Mouse (Mus musculus): ENCODE results near the gene Agxt. TPM values are rescaled to one million over a fixed set of nuclear protein-coding genes. Genes with fewer than 3 reads are reported as not detected.

Gene Agxt
- polyA plus RNA-seq, 1 experiment from 2014 or later, result 0.38 TPM

- Histone ChIP-seq H3K4me3 (replicated peaks) (peak overlapping the region; percentile 40; the same call in 1 of the 2 replicates), H3K4me2 (peak overlapping the region; percentile 80), H3K9me3 (replicated peaks) (no peaks in the 10 kb centered on the region), H3K27ac (peak overlapping the region; percentile 89), H3K4me1 (peaks cover 31% of the 10 kb centered on the region), H3K36me3 (no peaks in the 10 kb centered on the region), H3K9ac (no peak overlapping the region), H3K27me3 (peaks cover 1% of the 10 kb centered on the region; the same call in 1 of the 2 replicates)
- WGBS, result 13% methylated on average over 6 of the region's 6 CpGs
- ATAC-seq (replicated peaks; ENCODE audit: low FRiP score), result no peak
Measured at GRCm38 (mm10) chr1:93175849-93176248, 40.8 kb downstream of the Agxt start.

- 2% methylated on average over 42 of the region's 44 CpGs for WGBS
- ATAC-seq (replicated peaks; ENCODE audit: low FRiP score), result peak; percentile 83
Measured at GRCm38 (mm10) chr1:93176525-93177332, 41.7 kb downstream of the Agxt start.

GRCm38 (mm10) chr1:93182281-93182680 lies 47.2 kb downstream of the Agxt start:
- H3K4me3 ChIP-seq (replicated peaks), result no peak overlapping the region
- H3K27me3 ChIP-seq, result no peaks in the 10 kb centered on the region
- WGBS, result 90% methylated on average over 7 of the region's 7 CpGs
- H3K9me3 ChIP-seq (replicated peaks), result no peaks in the 10 kb centered on the region
- H3K27ac ChIP-seq, result no peak overlapping the region
- no peak for ATAC-seq (replicated peaks; ENCODE audit: low FRiP score)
- no peak overlapping the region for H3K4me2 ChIP-seq
- no peaks in the 10 kb centered on the region for H3K36me3 ChIP-seq
- no peak overlapping the region for H3K9ac ChIP-seq
- H3K4me1 ChIP-seq, result peaks cover 3% of the 10 kb centered on the region

More at GRCm38 (mm10) chr1:93176525-93177332, 41.7 kb downstream of the Agxt start:
- no peaks in the 10 kb centered on the region for H3K9me3 ChIP-seq (replicated peaks)
- peak overlapping the region; percentile 80 for H3K4me2 ChIP-seq
- H3K27me3 ChIP-seq, result no peaks in the 10 kb centered on the region; the same call in 1 of the 2 replicates
- peak overlapping the region; percentile 40 for H3K4me3 ChIP-seq (replicated peaks)
- peak overlapping the region; percentile 89 for H3K27ac ChIP-seq
- peaks cover 31% of the 10 kb centered on the region for H3K4me1 ChIP-seq
- H3K36me3 ChIP-seq, result no peaks in the 10 kb centered on the region
- peak overlapping the region; percentile 24; the same call in 1 of the 2 replicates for H3K9ac ChIP-seq

GRCm38 (mm10) chr1:93184071-93184828 lies 49.2 kb downstream of the Agxt start:
- ATAC-seq (replicated peaks; ENCODE audit: low FRiP score), result no peak
- H3K9ac ChIP-seq, result no peak overlapping the region
- H3K27ac ChIP-seq, result no peak overlapping the region
- WGBS, result 78% methylated on average over 14 of the region's 14 CpGs
- no peaks in the 10 kb centered on the region for H3K36me3 ChIP-seq
- H3K9me3 ChIP-seq (replicated peaks), result no peaks in the 10 kb centered on the region
- no peaks in the 10 kb centered on the region for H3K27me3 ChIP-seq
- H3K4me3 ChIP-seq (replicated peaks), result no peak overlapping the region
- no peak overlapping the region for H3K4me2 ChIP-seq
- peaks cover 15% of the 10 kb centered on the region for H3K4me1 ChIP-seq

GRCm38 (mm10) chr1:93190726-93191305 lies 55.8 kb downstream of the Agxt start:
- WGBS, result 11% methylated on average over 16 of the region's 17 CpGs
- Histone ChIP-seq H3K4me3 (replicated peaks) (no peak overlapping the region), H3K9me3 (replicated peaks) (no peaks in the 10 kb centered on the region), H3K4me2 (peak overlapping the region; percentile 36), H3K4me1 (peaks cover 26% of the 10 kb centered on the region), H3K27ac (no peak overlapping the region), H3K27me3 (peaks cover 13% of the 10 kb centered on the region), H3K9ac (no peak overlapping the region), H3K36me3 (no peaks in the 10 kb centered on the region)
- no peak for ATAC-seq (replicated peaks; ENCODE audit: low FRiP score)

- Histone ChIP-seq H3K4me3 (replicated peaks) (no peak overlapping the region), H3K4me1 (peaks cover 8% of the 10 kb centered on the region), H3K27ac (no peak overlapping the region), H3K36me3 (no peaks in the 10 kb centered on the region), H3K4me2 (no peak overlapping the region), H3K9me3 (replicated peaks) (no peaks in the 10 kb centered on the region), H3K27me3 (peaks cover 10% of the 10 kb centered on the region), H3K9ac (no peak overlapping the region)
- WGBS, result 93% methylated on average over 3 of the region's 3 CpGs
- no peak for ATAC-seq (replicated peaks; ENCODE audit: low FRiP score)
Measured at GRCm38 (mm10) chr1:93194961-93195360, 59.9 kb downstream of the Agxt start.

Other genes starting within 250 kb of the Agxt start
- gene Ankmy1, start 232.3 kb upstream of the Agxt start, polyA plus RNA-seq (2015; fragmentation: Nextera tagmentation; extraction: Ambion mirVana), result 0.43 and 0.54 TPM in 2 replicates
- gene Dusp28, start 228.3 kb upstream of the Agxt start, polyA plus RNA-seq (2015; fragmentation: Nextera tagmentation; extraction: Ambion mirVana), result 12.2 and 14.7 TPM in 2 replicates
- gene Rnpepl1, start 224.5 kb upstream of the Agxt start, polyA plus RNA-seq (2015; fragmentation: Nextera tagmentation; extraction: Ambion mirVana), result 32.6 and 37.9 TPM in 2 replicates
- 32.6 and 37.2 TPM in 2 replicates for gene Capn10, start 200.9 kb upstream of the Agxt start, polyA plus RNA-seq (2015; fragmentation: Nextera tagmentation; extraction: Ambion mirVana)
- 0.55 and 0.56 TPM in 2 replicates for gene Gpr35, start 184.4 kb upstream of the Agxt start, polyA plus RNA-seq (2015; fragmentation: Nextera tagmentation; extraction: Ambion mirVana)
- gene Aqp12, start 128.9 kb upstream of the Agxt start, polyA plus RNA-seq (2015; fragmentation: Nextera tagmentation; extraction: Ambion mirVana), result not detected in 2 replicates
- gene Kif1a, start 33.3 kb upstream of the Agxt start, polyA plus RNA-seq (2015; fragmentation: Nextera tagmentation; extraction: Ambion mirVana), result 7.0 and 10.0 TPM in 2 replicates
- 1.2 and 1.4 TPM in 2 replicates for gene 2310007B03Rik, start 25.7 kb downstream of the Agxt start, polyA plus RNA-seq (2015; fragmentation: Nextera tagmentation; extraction: Ambion mirVana)
- 0.19 and 0.25 TPM in 2 replicates for gene Crocc2, start 33.5 kb downstream of the Agxt start, polyA plus RNA-seq (2015; fragmentation: Nextera tagmentation; extraction: Ambion mirVana)
- gene Sned1, start 100.6 kb downstream of the Agxt start, polyA plus RNA-seq (2015; fragmentation: Nextera tagmentation; extraction: Ambion mirVana), result 11.1 and 14.7 TPM in 2 replicates
- gene Mterf4, start 170.7 kb downstream of the Agxt start, polyA plus RNA-seq (2015; fragmentation: Nextera tagmentation; extraction: Ambion mirVana), result 32.6 and 36.5 TPM in 2 replicates
- gene Ppp1r7, start 207.6 kb downstream of the Agxt start, polyA plus RNA-seq (2015; fragmentation: Nextera tagmentation; extraction: Ambion mirVana), result 62.5 and 68.0 TPM in 2 replicates
- gene Pask, start 208.2 kb downstream of the Agxt start, polyA plus RNA-seq (2015; fragmentation: Nextera tagmentation; extraction: Ambion mirVana), result 15.9 and 17.4 TPM in 2 replicates
- 0.35 and 0.44 TPM in 2 replicates for gene Ano7, start 238.7 kb downstream of the Agxt start, polyA plus RNA-seq (2015; fragmentation: Nextera tagmentation; extraction: Ambion mirVana)

All from kidney, embryonic 15.5 days (tissue).